Mouse (Mus musculus) spleen, adult 18-20 months (tissue): Measurements from ENCODE around the gene Ndufv2.

Experiments used
- DNase-seq, 2 experiments: peaks; one replicate each; pipeline ENCODE4 v3.0.0; 2022; ENCODE audit warnings: mixed read lengths in 2 of 2

Gene Ndufv2

GRCm38 (mm10) chr17:66101380-66102330 lies at the start of gene Ndufv2:
Gene Ndufv2 (minus strand): TSS chr17:66101559.
- DNase-seq = peak; percentile 86 to 90

GRCm38 (mm10) chr17:66131212-66131611 lies 29.9 kb upstream of the Ndufv2 start:
- no peak for DNase-seq

- DNase-seq = no peak
Observed at GRCm38 (mm10) chr17:66130371-66130770, 29.0 kb upstream of the Ndufv2 start.

- no peak for DNase-seq
Observed at GRCm38 (mm10) chr17:66125211-66125610, 23.9 kb upstream of the Ndufv2 start.

- no peak for DNase-seq
Observed at GRCm38 (mm10) chr17:66123816-66124610, 22.7 kb upstream of the Ndufv2 start.

DNA sequence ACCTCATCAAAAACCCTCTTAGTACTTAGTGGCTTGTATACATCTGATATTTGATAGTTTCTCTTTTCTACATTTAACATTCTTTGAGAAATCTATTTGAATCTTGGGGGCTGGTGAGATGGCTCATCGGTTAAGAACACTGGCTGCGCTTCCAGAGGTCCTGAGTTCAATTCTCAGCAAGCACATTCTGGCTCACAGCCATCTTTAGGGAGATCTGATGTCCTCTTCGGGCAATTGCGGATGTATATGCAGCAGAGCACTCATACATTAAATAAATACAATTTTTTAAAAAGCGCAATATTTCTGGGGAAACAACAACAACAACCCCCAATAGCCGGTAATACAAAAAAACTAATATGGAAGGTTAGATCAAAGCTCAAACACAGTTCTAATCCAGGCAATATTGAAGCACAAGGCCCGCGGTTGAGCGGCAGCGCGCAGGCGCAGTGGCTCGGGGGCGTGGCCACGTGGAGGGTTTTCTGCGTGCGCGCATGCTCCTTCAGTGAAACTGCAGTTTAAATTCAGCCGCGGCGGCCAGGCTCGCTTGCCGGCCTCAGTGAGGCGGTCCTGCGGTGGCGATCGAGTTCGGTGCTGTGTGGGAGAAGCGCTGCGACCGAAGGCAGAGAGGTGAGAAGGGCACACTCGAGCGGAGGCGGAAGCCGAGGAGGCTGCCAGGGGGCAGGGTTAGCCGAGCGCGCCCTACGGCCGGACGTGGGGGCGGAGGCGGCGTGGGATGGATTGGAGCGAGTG lies 21.9 kb upstream of the Ndufv2 start, which contains the start of gene Ddx11:
Ddx11 (plus strand) TSS at position 455 of the 750 bp plus-strand sequence.
- DNase-seq = peak; percentile 87 to 97

DNA sequence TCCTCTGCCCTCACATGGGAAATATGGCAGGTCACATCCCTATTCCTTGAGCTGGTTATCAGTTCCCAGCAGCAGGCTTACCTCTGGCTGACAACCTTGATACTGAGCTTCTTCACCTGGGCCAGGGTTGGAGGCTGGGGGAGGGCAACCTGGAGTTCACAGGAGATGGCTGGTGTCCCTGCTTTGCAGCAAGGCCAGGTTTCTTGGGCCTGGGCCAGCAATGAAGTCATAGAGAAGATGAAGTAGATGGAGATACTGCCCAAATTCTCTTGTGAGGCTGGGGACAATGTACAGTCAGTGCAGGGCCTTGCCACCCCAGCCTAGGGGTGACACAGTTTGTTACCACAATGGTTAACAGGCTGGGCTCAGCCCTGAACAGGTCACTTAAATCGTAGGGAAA lies 19.3 kb upstream of the Ndufv2 start:
- no peak for DNase-seq

- no peak for DNase-seq
Observed at GRCm38 (mm10) chr17:66118991-66119390, 17.6 kb upstream of the Ndufv2 start.

DNA sequence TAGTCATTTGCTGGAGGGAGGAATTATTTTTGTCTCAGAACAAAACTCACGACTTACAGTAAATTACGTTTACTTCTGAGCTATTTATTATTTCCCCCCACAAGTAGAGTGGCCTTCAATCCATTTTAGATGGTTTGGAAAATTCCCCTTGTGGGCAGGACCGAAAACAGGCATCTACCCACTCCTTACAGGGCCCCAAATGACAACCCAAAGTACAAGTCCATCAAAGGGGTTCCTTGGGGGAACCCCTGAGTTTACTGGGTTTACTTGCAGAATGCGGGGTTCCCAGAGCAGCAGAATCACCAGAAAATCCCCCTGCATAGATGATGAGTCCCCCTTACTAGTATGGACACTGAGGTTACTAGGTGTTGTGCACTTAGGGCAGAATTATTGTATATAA lies 10.8 kb upstream of the Ndufv2 start:
- DNase-seq = no peak

DNA sequence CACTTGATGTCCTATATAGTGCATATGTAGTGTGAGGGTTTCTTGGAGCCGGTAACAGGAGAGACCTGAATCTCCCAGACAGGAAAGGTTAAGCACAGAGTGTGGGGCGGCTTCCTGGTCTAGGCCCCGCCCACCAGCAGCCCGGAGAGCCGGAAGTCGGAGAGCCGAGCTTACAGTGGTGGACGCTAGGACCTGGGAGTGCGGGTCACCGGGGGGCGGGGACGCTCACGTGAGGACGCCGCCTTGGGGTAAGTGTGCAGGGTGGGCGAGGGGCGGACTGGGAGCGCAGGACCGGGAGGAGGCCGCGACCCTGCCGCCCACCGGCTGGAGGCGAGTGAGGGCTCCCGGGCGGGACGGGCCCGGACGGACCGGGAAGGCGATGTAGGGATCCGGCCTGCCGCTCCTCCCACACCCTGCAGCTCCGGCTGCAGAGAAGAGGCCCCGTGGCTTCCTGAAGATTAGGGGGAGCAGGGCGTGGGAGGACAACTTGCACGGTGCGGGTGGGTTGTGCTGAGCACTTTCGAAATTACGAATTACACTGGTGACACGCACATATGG lies 10.1 kb upstream of the Ndufv2 start, which contains the start of gene Washc1:
Washc1 (plus strand) TSS at position 144 of the 558 bp plus-strand sequence.
- DNase-seq = peak; percentile 76 to 86

GRCm38 (mm10) chr17:66110746-66111145 lies 9.4 kb upstream of the Ndufv2 start:
- DNase-seq = no peak

DNA sequence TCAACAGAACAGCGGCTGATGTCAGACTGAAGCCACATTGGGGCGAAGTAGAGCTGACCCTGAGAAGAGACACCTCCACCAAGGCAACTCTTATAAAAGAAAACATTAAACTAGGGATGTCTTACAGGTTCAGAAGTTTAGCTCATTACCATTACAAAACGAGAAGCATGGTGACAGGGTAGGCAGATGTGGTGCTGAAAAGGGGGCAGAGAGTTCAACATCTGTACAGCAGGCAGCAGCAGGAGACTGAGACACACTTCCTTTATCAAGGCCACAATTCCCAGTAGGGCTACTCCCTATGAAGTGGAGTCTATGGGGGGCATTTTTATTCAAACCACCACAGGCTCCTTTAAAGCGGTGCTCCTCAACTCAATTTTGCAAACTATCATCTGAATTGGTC lies 6.8 kb upstream of the Ndufv2 start:
- no peak for DNase-seq

DNA sequence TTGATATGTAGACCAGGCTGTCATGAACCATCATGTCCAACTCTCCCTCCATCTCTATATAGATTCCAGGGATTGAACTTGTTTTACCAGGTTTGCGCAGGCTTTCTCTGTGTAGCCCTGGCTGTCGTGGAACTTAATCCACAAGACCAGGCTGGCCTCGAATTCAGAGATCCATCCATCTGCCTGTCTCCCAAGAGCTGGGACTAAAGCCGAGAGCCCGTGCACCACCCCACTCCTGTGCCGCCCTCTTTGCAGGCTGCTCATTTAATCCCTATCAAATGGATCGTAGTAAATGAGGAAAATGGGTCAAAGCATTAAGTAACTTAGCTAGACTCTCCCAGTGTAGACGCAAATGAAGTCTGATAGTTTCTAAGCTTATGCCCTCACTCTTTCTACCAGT lies 6.1 kb upstream of the Ndufv2 start:
- DNase-seq = no peak

DNA sequence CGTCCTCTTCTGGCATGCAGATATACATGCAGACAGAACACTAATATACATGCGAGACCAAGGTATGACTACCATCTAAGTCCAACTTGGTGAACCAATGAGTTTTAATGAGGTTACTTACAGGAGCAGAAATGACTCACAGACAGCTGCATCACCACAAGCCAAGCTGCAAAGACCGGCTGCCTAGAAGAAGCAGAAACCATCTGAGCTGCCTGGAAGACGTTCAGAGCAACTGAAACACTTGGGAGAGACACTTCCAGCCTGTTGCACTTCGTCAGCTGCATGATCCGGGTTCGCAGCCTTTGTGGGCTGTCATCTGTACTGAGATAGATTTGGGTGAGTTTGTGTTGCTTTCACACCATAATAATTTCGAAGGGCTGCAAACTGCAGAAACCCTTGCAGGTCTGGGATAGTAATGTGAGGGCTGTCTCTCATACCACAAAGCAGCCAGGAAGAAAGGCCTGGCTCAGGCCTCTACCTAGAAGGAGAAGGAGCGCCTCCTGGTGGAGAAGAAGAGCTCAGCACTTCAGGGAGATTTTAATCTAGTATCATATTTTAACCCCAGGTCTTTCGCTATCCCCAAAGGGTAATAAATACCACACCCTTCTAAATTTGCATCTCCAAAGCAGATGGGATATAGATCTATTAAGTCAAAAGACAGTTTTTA lies 5.4 kb upstream of the Ndufv2 start:
- peak in 1 of 2 experiments; percentile 62 for DNase-seq

GRCm38 (mm10) chr17:66104076-66104475 lies 2.7 kb upstream of the Ndufv2 start:
- no peak for DNase-seq

DNA sequence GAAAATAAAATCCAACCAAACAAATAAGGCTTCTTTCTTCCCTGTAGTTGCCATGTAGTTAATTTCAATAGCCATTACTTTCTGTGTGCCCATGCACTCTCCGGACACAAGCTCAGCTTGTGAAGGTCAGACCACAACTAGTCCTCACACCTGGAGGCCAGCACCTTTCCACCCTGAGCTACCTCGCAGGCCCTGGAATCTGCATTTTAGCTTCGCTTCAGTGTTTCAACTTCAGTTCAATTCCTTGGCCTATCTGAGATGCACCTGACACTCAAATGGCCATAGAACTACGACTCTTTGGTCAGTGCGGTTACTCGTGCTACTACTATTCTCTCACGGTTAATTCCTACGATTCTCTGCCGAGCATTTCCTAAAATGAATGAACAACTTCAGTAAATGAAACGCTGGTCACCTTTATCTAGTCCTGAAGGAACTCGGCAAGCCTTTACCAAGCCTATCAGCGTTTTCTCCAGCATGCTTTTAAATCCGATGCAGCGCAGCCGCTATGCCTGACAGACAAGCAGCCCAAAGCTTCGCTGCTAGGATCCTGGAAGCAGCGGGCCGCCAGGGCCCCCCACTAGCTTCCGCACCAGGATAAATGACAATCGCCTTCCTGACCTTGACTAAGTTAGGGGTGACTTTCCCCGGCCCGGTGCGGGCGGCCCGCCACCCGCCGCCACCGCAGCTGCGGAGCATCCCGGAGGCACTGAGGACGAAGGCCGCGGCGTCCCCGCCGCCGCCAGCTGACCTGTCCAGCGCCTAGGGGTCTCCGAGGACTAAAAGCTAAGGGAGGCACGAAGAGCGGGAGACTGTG lies 586 bp downstream of the Ndufv2 start:
- DNase-seq = no peak

DNA sequence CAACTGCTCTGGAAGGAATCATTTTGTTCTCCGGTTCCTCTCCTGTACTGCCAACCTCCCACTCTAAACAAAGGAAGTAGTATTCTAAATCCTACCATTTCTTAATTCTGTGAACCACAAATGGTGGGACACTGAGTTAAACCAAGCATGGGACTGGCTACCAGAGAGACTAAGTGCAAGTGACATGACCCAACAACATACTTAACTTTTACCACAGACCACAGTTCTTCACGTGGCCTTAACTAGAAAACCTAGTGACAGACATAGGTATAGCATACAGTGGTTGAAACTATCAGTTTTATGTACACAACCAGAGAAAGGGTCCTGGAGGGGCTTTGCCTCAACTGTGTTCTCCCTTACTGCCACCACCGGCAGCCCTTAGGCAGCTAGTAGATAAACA lies 8.7 kb downstream of the Ndufv2 start:
- no peak for DNase-seq

DNA sequence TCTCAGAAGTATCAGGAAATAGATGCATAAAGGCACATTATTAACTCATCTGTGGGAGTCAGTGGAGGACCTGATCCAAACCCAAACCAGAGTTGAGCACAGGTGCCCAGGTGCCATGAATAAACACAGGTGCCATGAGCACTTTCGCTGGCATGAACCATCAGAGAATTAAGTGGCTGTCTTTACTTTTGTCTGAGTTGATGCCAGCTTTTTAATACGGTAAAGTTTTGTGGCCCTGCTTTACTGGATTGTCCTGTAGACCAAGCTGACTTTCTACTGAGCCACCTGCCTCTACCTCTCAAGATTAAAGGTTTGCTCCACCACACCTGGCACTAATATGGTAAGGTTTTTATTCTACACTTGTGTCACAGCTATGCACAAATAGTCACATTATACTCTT lies 9.3 kb downstream of the Ndufv2 start:
- no peak for DNase-seq

DNA sequence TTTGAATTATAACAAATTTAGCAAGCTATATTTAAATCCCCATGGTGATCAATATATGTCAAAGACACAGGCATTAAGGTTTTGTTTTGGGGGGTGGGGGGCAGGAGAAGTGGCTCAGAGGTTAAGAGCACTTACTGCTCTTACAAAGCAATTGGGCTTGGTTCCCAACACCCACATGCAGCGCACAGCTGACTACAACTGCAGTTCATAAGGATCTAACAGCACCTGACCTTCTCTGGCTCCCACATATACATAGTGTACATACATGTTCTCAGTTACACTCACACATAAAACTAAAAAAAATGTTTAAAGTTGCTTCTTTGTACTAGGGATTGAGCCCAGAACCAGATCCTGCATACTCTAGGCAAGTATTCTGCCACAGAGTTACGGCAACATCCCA lies 10.0 kb downstream of the Ndufv2 start:
- no peak for DNase-seq

DNA sequence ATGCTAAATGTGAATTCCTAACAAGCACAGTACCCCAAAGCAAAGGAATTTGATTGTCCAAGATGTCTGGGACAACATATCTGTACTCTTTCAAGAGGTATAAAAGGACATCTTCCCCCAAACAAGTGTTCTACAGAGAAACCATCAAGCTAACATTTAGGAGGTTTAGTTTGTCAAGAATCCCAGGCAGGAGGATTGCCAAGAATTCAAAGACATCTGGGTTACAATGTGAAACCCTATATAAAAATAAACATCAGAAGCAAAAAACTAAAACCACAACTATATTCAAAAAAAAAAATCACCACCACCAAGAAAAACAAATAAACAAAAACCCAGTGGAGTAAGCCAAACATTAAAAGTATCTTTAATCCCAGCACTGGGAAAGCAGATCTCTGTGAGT lies 11.1 kb downstream of the Ndufv2 start:
- DNase-seq = no peak

DNA sequence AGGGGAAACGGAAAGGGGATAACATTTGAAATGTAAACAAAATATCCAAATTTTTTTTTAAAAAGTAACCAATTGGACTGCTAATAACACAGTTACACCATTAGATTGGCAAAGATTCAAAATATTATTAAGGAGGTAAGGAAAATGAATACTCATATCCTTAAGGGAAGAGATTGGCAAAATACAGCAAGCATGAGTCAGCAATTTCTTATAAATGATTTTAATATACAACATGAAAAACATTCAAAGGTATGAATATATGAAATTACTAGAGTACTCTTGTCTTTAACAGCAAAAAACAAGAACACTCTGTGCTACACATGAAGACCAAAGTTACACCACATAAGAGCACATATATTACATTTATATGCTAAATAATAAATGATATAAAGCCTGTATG lies 16.3 kb downstream of the Ndufv2 start:
- no peak for DNase-seq
